Mouse (Mus musculus) midbrain, embryonic 16.5 days (tissue): Measurements from ENCODE around the gene Zfp143. TPM values are rescaled to one million over a fixed set of nuclear protein-coding genes. Genes with fewer than 3 reads are reported as not detected.
"Not testable (repeated sequence)": the region's sequence is repeated elsewhere in the genome, so short reads cannot be mapped to it uniquely, and the experiment has no call there.

Experiments
- ATAC-seq: fragments of 200-750 bp; cut with Nextera tagmentation; 2 replicates; pipeline ENCODE4 v1.8.0; 2017; ENCODE audit warnings: moderate TSS enrichment
- H3K27ac ChIP-seq: fragments of 300-500 bp; sonication (generic); 2 replicates; pipeline ENCODE4 v1.5.1; 2014; ENCODE audit warnings: mild to moderate bottlenecking, low read length, mixed read lengths
- H3K27me3 ChIP-seq: fragments of 300-500 bp; sonication (generic); 2 replicates; pipeline ENCODE4 v1.6.1; 2014; ENCODE audit warnings: low read depth, low read length, mixed read lengths; ENCODE audit not compliant: control insufficient read depth, insufficient read depth
- H3K36me3 ChIP-seq: fragments of 300-500 bp; sonication (generic); 2 replicates; pipeline ENCODE4 v1.6.1; 2014; ENCODE audit warnings: mild to moderate bottlenecking, low read length, moderate library complexity, mixed read lengths; ENCODE audit not compliant: control insufficient read depth, insufficient read depth
- H3K4me1 ChIP-seq: fragments of 300-500 bp; sonication (generic); 2 replicates; pipeline ENCODE4 v1.6.1; 2014; ENCODE audit warnings: mild to moderate bottlenecking, low read length, mixed read lengths; ENCODE audit not compliant: control insufficient read depth, insufficient read depth
- H3K4me2 ChIP-seq: fragments of 300-500 bp; sonication (generic); 2 replicates; pipeline ENCODE4 v1.6.1; 2014; ENCODE audit warnings: mild to moderate bottlenecking, low read length, mixed read lengths
- H3K4me3 ChIP-seq: fragments of 300-500 bp; sonication (generic); 2 replicates; pipeline ENCODE4 v1.5.1; 2014; ENCODE audit warnings: low read depth, mild to moderate bottlenecking, low read length, moderate library complexity, mixed read lengths
- H3K9ac ChIP-seq: fragments of 300-500 bp; sonication (generic); 2 replicates; pipeline ENCODE4 v1.6.1; 2014; ENCODE audit warnings: low read depth, low read length, mixed read lengths
- H3K9me3 ChIP-seq: fragments of 300-500 bp; sonication (generic); replicated peaks from 2 replicates; pipeline ENCODE4 v1.6.1; 2014; ENCODE audit warnings: mild to moderate bottlenecking, low read length, mixed read lengths; ENCODE audit not compliant: control insufficient read depth, poor library complexity, severe bottlenecking
- WGBS: fragments of 180-500 bp; shearing (Covaris S2); extraction: QIAGEN DNeasy Blood & Tissue Kit; methylation state at CpG from one replicate; pipeline ENCODE4 v1.1.7; 2014; 5-methylcytosine and 5-hydroxymethylcytosine counted together
- polyA plus RNA-seq: library from polyadenylated mRNA; unstranded; fragments of >200 nt; fragmentation: Nextera tagmentation; extraction: Ambion mirVana; gene quantifications from 2 replicates; pipeline ENCODE4 v1.2.1, GENCODE M21; 2015

Zfp143 gene
- polyA plus RNA-seq, 1 experiment from 2014 or later = 13.8 TPM

GRCm38 (mm10) chr7:110057723-110058122 is 3.3 kb upstream of the Zfp143 start:
- H3K27ac ChIP-seq, H3K4me1 ChIP-seq, H3K9ac ChIP-seq, ATAC-seq, H3K4me2 ChIP-seq, H3K4me3 ChIP-seq, H3K27me3 ChIP-seq, H3K9me3 ChIP-seq: not testable (repeated sequence)
- 92% methylated on average over 2 of the region's 2 CpGs for WGBS
- H3K36me3 ChIP-seq = peaks cover 16% of the 10 kb centered on the region

DNA sequence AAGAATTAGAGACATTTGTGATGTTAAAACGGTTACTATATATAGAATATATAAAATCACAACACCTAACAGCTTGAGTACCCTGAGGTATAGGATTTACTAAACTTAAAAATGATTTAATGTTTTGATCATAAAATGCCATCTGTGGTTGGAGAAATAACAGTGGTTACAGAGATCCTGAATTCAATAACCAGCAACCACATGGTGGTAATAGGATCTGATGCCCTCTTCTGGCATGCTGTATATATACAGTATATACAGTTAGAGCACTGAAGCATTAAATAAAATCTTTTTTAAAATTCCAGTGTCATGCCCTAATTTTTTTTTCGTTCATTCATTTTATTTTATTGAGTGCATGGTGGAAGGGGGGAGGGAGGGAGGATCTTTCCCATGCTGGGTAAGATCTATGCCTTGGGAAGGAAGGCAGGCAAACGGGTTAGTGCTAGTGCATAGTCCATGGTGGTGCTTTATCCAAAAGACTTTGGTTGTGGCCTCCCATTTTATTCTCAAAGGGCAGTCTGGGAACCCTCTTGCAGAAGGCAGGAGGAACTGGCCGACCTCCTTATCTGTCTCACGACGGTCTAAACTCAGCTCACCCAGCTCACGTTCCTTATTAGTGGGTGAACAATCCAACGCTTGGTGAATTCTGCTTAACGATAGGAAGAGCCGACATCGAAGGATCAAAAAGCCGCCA is 1.8 kb upstream of the Zfp143 start:
- Histone ChIP-seq H3K27ac (no peak overlapping the region), H3K4me1 (peaks cover 8% of the 10 kb centered on the region)

DNA sequence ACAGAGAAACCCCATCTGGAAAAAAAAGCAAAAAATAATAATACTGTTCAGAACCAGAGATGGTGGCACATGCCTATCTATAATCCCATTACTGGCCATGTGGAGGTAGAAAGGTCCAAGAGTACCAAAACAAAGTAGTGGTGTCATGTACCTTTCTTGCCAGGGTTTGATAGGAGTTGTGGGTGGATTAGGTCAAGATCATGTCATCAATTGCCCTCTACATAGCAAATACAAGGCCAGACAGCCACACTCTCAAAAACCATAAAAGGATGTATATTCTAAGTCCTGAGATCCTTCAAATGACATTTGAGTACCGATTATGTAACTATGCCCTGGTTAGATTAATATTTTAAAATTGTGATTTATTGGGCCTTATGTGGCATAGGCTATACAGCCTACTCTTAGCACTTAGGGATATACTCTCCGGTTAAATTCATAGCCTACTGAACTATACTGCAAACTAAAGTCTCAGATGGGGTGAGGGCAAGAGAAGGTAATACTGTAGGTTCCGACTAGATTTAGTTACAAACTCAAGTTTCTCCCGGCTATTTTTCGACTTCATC is 830 bp upstream of the Zfp143 start:
- Histone ChIP-seq H3K9me3 (no peaks in the 10 kb centered on the region), H3K4me2 (peak overlapping the region; percentile 71), H3K4me3 (peak overlapping the region; percentile 52), H3K9ac (peak overlapping the region; percentile 83), H3K27ac (peak overlapping the region; percentile 95), H3K27me3 (no peaks in the 10 kb centered on the region), H3K36me3 (0 out of 2 replicates have a peak, but pooled peaks cover 3% of the 10 kb centered on the region), H3K4me1 (peaks cover 8% of the 10 kb centered on the region)
- 18% methylated on average over 5 of the region's 5 CpGs for WGBS
- no peak for ATAC-seq

More for the DNA sequence above, 1.8 kb upstream of the Zfp143 start:
- no peaks in the 10 kb centered on the region for H3K9me3 ChIP-seq
- peaks cover 7% of the 10 kb centered on the region for H3K36me3 ChIP-seq
- H3K4me2 ChIP-seq = no peak overlapping the region
- H3K4me3 ChIP-seq = no peak overlapping the region
- no peak overlapping the region for H3K9ac ChIP-seq
- WGBS = 85% methylated on average over 12 of the region's 12 CpGs
- no peaks in the 10 kb centered on the region for H3K27me3 ChIP-seq
- ATAC-seq = no peak

- Histone ChIP-seq H3K4me1 (peaks cover 8% of the 10 kb centered on the region), H3K27me3 (no peaks in the 10 kb centered on the region), H3K36me3 (0 out of 2 replicates have a peak, but pooled peaks cover 2% of the 10 kb centered on the region), H3K9me3 (no peaks in the 10 kb centered on the region), H3K4me3 (peak overlapping the region; percentile 52), H3K27ac (peak overlapping the region; percentile 95), H3K4me2 (peak overlapping the region; percentile 71), H3K9ac (peak overlapping the region; percentile 83)
- ATAC-seq = peak; percentile 33
- under 1% methylated on average over 26 of the region's 26 CpGs for WGBS
These were observed 283 bp upstream of the Zfp143 start for GRCm38 (mm10) chr7:110060669-110061198.

- ATAC-seq = peak; percentile 71
- Histone ChIP-seq H3K4me2 (peak overlapping the region; percentile 64), H3K36me3 (0 out of 2 replicates have a peak, but pooled peaks cover 2% of the 10 kb centered on the region), H3K9ac (peak overlapping the region; percentile 91), H3K27ac (peak overlapping the region; percentile 99), H3K4me3 (peak overlapping the region; percentile 59), H3K9me3 (no peaks in the 10 kb centered on the region), H3K4me1 (peaks cover 8% of the 10 kb centered on the region), H3K27me3 (no peaks in the 10 kb centered on the region)
- 0% methylated on average over 40 of the region's 48 CpGs for WGBS
These were observed 796 bp downstream of the Zfp143 start for GRCm38 (mm10) chr7:110061752-110062273.

DNA sequence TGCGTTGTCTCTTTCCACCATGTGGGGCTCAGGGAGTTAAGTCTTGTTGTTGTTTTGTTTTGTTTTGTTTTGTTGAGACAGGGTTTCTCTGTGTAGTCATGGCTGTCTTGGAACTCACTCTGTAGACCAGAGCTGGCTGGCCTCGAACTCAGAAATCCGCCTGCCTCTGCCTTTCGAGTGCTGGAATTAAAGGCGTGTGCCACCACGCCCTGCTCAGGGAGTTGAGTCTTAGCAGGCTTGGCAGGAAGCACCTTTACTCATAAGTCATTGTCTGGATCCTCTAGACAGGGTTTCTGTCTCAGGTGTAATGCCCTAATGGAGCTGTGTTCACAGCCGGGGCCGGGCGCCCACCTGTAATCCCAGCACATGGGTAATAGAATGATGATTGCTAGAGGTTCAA is 2.7 kb downstream of the Zfp143 start:
- Histone ChIP-seq H3K4me1 (peaks cover 8% of the 10 kb centered on the region), H3K9me3 (no peaks in the 10 kb centered on the region), H3K36me3 (no peaks in the 10 kb centered on the region), H3K9ac (no peak overlapping the region), H3K27me3 (no peaks in the 10 kb centered on the region), H3K27ac (no peak overlapping the region), H3K4me3 (no peak overlapping the region), H3K4me2 (no peak overlapping the region)
- ATAC-seq = no peak
- 98% methylated on average over 9 of the region's 9 CpGs for WGBS

DNA sequence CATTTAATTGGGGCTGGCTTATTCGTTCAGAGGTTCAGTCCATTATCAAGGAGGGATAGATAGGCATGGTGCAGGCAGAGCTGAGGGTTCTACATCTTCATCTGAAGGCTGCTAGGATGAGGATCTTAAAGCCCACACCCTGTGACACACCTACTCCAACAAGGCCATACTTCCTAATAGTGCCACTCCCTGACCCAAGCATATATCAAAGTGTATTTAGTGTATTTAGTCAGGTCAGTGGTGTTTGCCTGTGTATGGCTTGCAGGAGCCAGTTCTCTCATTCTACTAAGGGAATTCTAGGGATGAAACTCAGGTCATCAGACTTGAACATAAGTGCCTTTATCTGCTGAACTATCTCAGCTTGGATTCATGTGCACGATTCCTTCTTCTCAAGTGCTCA is 8.1 kb downstream of the Zfp143 start:
- Histone ChIP-seq H3K27ac (no peak overlapping the region), H3K9ac (no peak overlapping the region), H3K4me2 (no peak overlapping the region), H3K4me3 (no peak overlapping the region), H3K36me3 (peaks cover 5% of the 10 kb centered on the region), H3K4me1 (no peaks in the 10 kb centered on the region), H3K27me3 (no peaks in the 10 kb centered on the region), H3K9me3 (no peaks in the 10 kb centered on the region)
- ATAC-seq = no peak
- 93% methylated on average over 2 of the region's 2 CpGs for WGBS

GRCm38 (mm10) chr7:110078168-110078567 is 17.2 kb downstream of the Zfp143 start:
- H3K36me3 ChIP-seq = peaks cover 55% of the 10 kb centered on the region
- no peaks in the 10 kb centered on the region for H3K27me3 ChIP-seq
- no peaks in the 10 kb centered on the region for H3K9me3 ChIP-seq
- H3K4me1 ChIP-seq = no peaks in the 10 kb centered on the region
- no peak for ATAC-seq
- WGBS = 95% methylated on average over 5 of the region's 5 CpGs
- no peak overlapping the region for H3K4me3 ChIP-seq
- no peak overlapping the region for H3K4me2 ChIP-seq
- H3K9ac ChIP-seq = no peak overlapping the region
- no peak overlapping the region for H3K27ac ChIP-seq
